Mouse (Mus musculus): ENCODE measurements at regions not wholly inside any gene's neighbourhood (a gene's known extent, or its start where the extent isn't known, plus 50 kb on each side); places are given as distances from the start of the nearest gene placed in this dataset.
"Not testable (repeated sequence)": the region's sequence is repeated elsewhere in the genome, so short reads cannot be mapped to it uniquely, and the experiment has no call there.

- DNase-seq: no peak
Measured at GRCm38 (mm10) chr11:26826194-26826593, 232.4 kb upstream of the Vrk2 start.

- DNase-seq: no peak
Measured at GRCm38 (mm10) chr11:26824080-26824727, 230.4 kb upstream of the Vrk2 start.

GRCm38 (mm10) chr11:26821091-26821490 is 227.3 kb upstream of the Vrk2 start:
- no peak for DNase-seq

- DNase-seq: no peak
Measured at GRCm38 (mm10) chr11:26817316-26817715, 223.5 kb upstream of the Vrk2 start.

- no peak for DNase-seq
Measured at GRCm38 (mm10) chr11:26815104-26815503, 221.3 kb upstream of the Vrk2 start.

- no peak for DNase-seq
Measured at GRCm38 (mm10) chr11:26814601-26815000, 220.8 kb upstream of the Vrk2 start.

GRCm38 (mm10) chr11:26802249-26802941 is 208.6 kb upstream of the Vrk2 start:
- no peak for DNase-seq

GRCm38 (mm10) chr11:26800296-26800695 is 206.5 kb upstream of the Vrk2 start:
- DNase-seq: no peak

- DNase-seq: no peak
Measured at GRCm38 (mm10) chr11:26794629-26794966, 200.8 kb upstream of the Vrk2 start.

GRCm38 (mm10) chr11:26793928-26794628 is 200.3 kb upstream of the Vrk2 start:
- DNase-seq: no peak

GRCm38 (mm10) chr11:26789281-26789680 is 195.5 kb upstream of the Vrk2 start:
- DNase-seq: no peak

- peak; percentile 6 for DNase-seq
Measured at GRCm38 (mm10) chr11:26785164-26785563, 191.4 kb upstream of the Vrk2 start.

- DNase-seq: no peak
Measured at GRCm38 (mm10) chr11:26773122-26773796, 179.5 kb upstream of the Vrk2 start.

GRCm38 (mm10) chr11:26755576-26755975 is 161.8 kb upstream of the Vrk2 start:
- DNase-seq: no peak

GRCm38 (mm10) chr11:26753616-26754015 is 159.8 kb upstream of the Vrk2 start:
- DNase-seq: no peak

GRCm38 (mm10) chr11:26742235-26742634 is 148.4 kb upstream of the Vrk2 start:
- DNase-seq: no peak

GRCm38 (mm10) chr11:26739732-26740131 is 145.9 kb upstream of the Vrk2 start:
- DNase-seq: no peak

GRCm38 (mm10) chr11:26726969-26727368 is 133.2 kb upstream of the Vrk2 start:
- DNase-seq: no peak

GRCm38 (mm10) chr11:26724963-26725721 is 131.3 kb upstream of the Vrk2 start:
- no peak for DNase-seq

- no peak for DNase-seq
Measured at GRCm38 (mm10) chr11:26722292-26722691, 128.5 kb upstream of the Vrk2 start.

GRCm38 (mm10) chr11:26721173-26721572 is 127.4 kb upstream of the Vrk2 start:
- DNase-seq: no peak

GRCm38 (mm10) chr11:26711237-26711636 is 117.4 kb upstream of the Vrk2 start:
- DNase-seq: not testable (repeated sequence)
